Mouse (Mus musculus): ENCODE results near the gene Akt3.

GRCm38 (mm10) chr1:177179635-177180034, 78.4 kb downstream of the Akt3 start:
- TF ChIP-seq POLR2A (IDR thresholded peaks at IDR 0.05; ENCODE audit: low read depth, low read length) (no peak), CTCF (IDR thresholded peaks at IDR 0.05; ENCODE audit: extremely low read depth, insufficient read length, insufficient replicate concordance, low read depth, low read length) (no peak)
